Mouse (Mus musculus) forebrain, embryonic 16.5 days (tissue): Measurements from ENCODE around the gene Fiz1. TPM values are rescaled to one million over a fixed set of nuclear protein-coding genes. Genes with fewer than 3 reads are reported as not detected.

Experiments used
- ATAC-seq: fragments of 200-750 bp; cut with Nextera tagmentation; 2 replicates; pipeline ENCODE4 v1.8.0; 2017; ENCODE audit warnings: mild to moderate bottlenecking, moderate library complexity
- H3K27ac ChIP-seq: fragments of 300-500 bp; sonication (generic); 2 replicates; pipeline ENCODE4 v1.5.1; 2014; ENCODE audit warnings: low read length, control low read depth
- H3K27me3 ChIP-seq: fragments of 300-500 bp; sonication (generic); replicated peaks from 2 replicates; pipeline ENCODE4 v1.6.1; 2014; ENCODE audit warnings: low read length; ENCODE audit not compliant: control insufficient read depth, insufficient read depth
- H3K36me3 ChIP-seq: fragments of 300-500 bp; sonication (generic); 2 replicates; pipeline ENCODE4 v1.6.1; 2014; ENCODE audit not compliant: control insufficient read depth, insufficient read depth
- H3K4me1 ChIP-seq: fragments of 300-500 bp; sonication (generic); replicated peaks from 2 replicates; pipeline ENCODE4 v1.6.1; 2014; ENCODE audit warnings: low read length; ENCODE audit not compliant: control insufficient read depth, insufficient read depth
- H3K4me2 ChIP-seq: fragments of 300-500 bp; sonication (generic); 2 replicates; pipeline ENCODE4 v1.6.1; 2014; ENCODE audit warnings: mild to moderate bottlenecking, low read length, control low read depth
- H3K4me3 ChIP-seq: fragments of 300-500 bp; sonication (generic); replicated peaks from 2 replicates; pipeline ENCODE4 v1.5.1; 2014; ENCODE audit warnings: mild to moderate bottlenecking, low read length, control low read depth
- H3K9ac ChIP-seq: fragments of 300-500 bp; sonication (generic); replicated peaks from 2 replicates; pipeline ENCODE4 v1.6.1; 2014; ENCODE audit warnings: low read depth, low read length, control low read depth
- H3K9me3 ChIP-seq: fragments of 300-500 bp; sonication (generic); 2 replicates; pipeline ENCODE4 v1.6.1; 2016; ENCODE audit warnings: low read length; ENCODE audit not compliant: control insufficient read depth
- WGBS: fragments of 180-500 bp; shearing (Covaris S2); extraction: QIAGEN DNeasy Blood & Tissue Kit; methylation state at CpG from one replicate; pipeline ENCODE4 v1.1.7; 2014; 5-methylcytosine and 5-hydroxymethylcytosine counted together
- polyA plus RNA-seq: library from polyadenylated mRNA; unstranded; fragments of >200 nt; fragmentation: Nextera tagmentation; extraction: Ambion mirVana; gene quantifications from 2 replicates; pipeline ENCODE4 v1.2.1, GENCODE M21; 2015

Gene Fiz1
- polyA plus RNA-seq, 1 experiment from 2014 or later = 43.7 TPM

- no peak for ATAC-seq
Observed at GRCm38 (mm10) chr7:5038940-5039339, 24.4 kb upstream of the Fiz1 start.

GRCm38 (mm10) chr7:5038109-5038732, 23.7 kb upstream of the Fiz1 start, which contains the start of gene Zfp784:
TSS of gene Zfp784 (minus strand) at chr7:5038446.
- ATAC-seq = peak; percentile 95
- Histone ChIP-seq H3K9ac (peak within 1 kb of the TSS; percentile 79), H3K27ac (peak within 1 kb of the TSS; percentile 96), H3K36me3 (peaks cover 12% of the 10 kb centered on the region), H3K4me3 (peak within 1 kb of the TSS; percentile 84), H3K4me2 (peak within 1 kb of the TSS; percentile 69), H3K27me3 (no peaks in the 10 kb centered on the region), H3K9me3 (no peaks in the 10 kb centered on the region), H3K4me1 (peaks cover 16% of the 10 kb centered on the region)
- WGBS = 1% methylated on average over 48 of the region's 48 CpGs

More at GRCm38 (mm10) chr7:5038940-5039339, 24.4 kb upstream of the Fiz1 start:
- H3K4me1 ChIP-seq = peaks cover 16% of the 10 kb centered on the region
- no peaks in the 10 kb centered on the region for H3K9me3 ChIP-seq
- H3K27me3 ChIP-seq = no peaks in the 10 kb centered on the region
- H3K9ac ChIP-seq = peak overlapping the region; percentile 79
- H3K36me3 ChIP-seq = peaks cover 8% of the 10 kb centered on the region; the same call in 1 of the 2 replicates
- peak overlapping the region; percentile 69 for H3K4me2 ChIP-seq
- H3K27ac ChIP-seq = peak overlapping the region; percentile 96; the same call in 1 of the 2 replicates
- H3K4me3 ChIP-seq = peak overlapping the region; percentile 84
- WGBS = 39% methylated on average over 5 of the region's 5 CpGs

DNA sequence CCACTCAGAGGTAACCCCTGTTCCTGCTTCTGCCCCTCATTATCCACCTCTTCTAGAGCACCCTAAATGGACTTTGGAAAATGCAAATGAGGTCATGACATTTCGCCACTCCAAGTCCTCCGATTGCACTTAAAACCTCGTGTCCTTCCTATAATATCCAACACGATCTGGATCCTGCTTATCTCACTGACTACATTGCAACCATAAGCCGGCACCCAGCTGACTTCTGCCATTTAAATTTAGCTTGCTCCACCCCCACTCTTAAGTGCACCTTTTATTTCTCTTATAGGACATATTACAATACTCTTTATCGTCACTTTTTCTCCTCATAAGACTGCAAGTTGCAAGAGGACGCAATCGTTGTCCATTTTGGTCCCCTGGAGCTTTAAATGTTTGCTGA, 23.0 kb upstream of the Fiz1 start:
- H3K36me3 ChIP-seq = peaks cover 17% of the 10 kb centered on the region
- H3K4me3 ChIP-seq = peak overlapping the region; percentile 84
- WGBS = 88% methylated on average over 8 of the region's 8 CpGs
- no peaks in the 10 kb centered on the region for H3K27me3 ChIP-seq
- peaks cover 16% of the 10 kb centered on the region for H3K4me1 ChIP-seq
- H3K4me2 ChIP-seq = peak overlapping the region; percentile 69
- no peak for ATAC-seq
- no peak overlapping the region for H3K9ac ChIP-seq
- H3K27ac ChIP-seq = peak overlapping the region; percentile 96
- H3K9me3 ChIP-seq = no peaks in the 10 kb centered on the region

GRCm38 (mm10) chr7:5037026-5037425, 22.5 kb upstream of the Fiz1 start:
- Histone ChIP-seq H3K4me1 (peaks cover 16% of the 10 kb centered on the region), H3K9ac (no peak overlapping the region), H3K9me3 (no peaks in the 10 kb centered on the region), H3K4me2 (no peak overlapping the region), H3K4me3 (no peak overlapping the region), H3K36me3 (peaks cover 21% of the 10 kb centered on the region), H3K27me3 (no peaks in the 10 kb centered on the region), H3K27ac (no peak overlapping the region)
- 93% methylated on average over 7 of the region's 7 CpGs for WGBS
- ATAC-seq = no peak

DNA sequence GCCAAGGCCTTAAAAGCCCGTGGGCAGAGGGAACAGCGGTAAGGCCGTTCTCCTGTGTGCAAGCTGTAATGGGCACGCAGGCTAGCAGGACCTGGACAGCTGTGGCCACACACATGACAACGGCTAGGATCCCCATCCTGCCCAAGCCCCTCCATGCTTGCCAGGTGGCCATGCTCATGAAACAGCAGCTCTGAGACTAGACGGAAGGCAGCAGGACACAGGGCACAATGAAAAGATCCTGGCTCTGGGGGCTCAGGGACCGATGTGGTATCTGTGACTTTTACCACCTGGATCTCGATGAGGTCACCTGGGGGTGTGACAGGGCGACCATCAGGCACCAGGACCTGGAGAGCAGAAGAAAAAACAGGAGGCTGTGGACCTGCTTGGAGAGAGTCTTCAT, 21.6 kb upstream of the Fiz1 start:
- WGBS = 92% methylated on average over 9 of the region's 9 CpGs
- Histone ChIP-seq H3K4me3 (no peak overlapping the region), H3K27me3 (no peaks in the 10 kb centered on the region), H3K36me3 (peaks cover 30% of the 10 kb centered on the region), H3K27ac (no peak overlapping the region), H3K4me2 (no peak overlapping the region), H3K9me3 (peaks cover 4% of the 10 kb centered on the region), H3K4me1 (peaks cover 16% of the 10 kb centered on the region), H3K9ac (no peak overlapping the region)
- no peak for ATAC-seq

DNA sequence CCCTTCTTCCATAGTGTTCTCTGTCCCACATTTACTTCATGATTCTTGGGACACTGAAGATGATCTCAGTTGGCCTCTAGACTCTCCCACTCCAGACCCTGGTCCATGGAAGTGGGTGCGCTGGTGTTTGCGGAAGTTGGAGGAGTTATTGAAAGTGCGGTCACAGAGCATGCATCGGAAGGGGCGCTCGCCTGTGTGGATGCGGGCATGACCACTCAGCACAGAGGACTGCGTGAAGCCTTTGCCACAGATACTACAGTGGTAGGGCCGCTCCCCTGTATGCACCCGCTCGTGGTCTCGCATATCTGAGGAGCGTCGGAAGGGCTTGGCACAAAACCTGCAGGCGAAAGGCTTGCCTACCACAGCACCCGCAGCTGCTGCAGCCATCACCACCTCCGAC, 21.1 kb upstream of the Fiz1 start:
- Histone ChIP-seq H3K4me1 (peaks cover 16% of the 10 kb centered on the region), H3K27me3 (no peaks in the 10 kb centered on the region), H3K27ac (no peak overlapping the region), H3K9me3 (peaks cover 9% of the 10 kb centered on the region), H3K4me2 (no peak overlapping the region), H3K9ac (no peak overlapping the region), H3K36me3 (peaks cover 35% of the 10 kb centered on the region), H3K4me3 (no peak overlapping the region)
- WGBS = 96% methylated on average over 17 of the region's 17 CpGs
- ATAC-seq = no peak

DNA sequence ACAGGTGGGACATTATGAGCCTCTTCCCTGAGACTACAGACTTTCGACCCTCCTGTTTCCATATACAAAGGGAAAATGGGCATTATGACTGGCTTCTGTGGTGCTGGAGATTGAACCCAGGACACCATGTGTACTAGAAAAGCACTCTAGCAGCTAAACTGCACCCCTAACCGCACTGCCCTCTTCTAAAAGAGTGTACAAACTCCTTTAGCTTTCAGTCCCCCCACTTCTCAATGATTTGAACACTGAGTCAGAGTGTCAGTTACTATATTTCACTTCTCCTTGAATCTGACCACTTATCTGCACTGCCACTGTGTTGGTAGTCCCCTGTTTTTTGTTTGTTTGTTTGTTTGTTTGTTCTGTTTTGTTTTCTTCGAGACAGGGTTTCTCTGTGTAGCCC, 19.3 kb upstream of the Fiz1 start, which contains the start of gene 4632433K11Rik:
Gene 4632433K11Rik (plus strand): TSS at position 301 of the 400 bp plus-strand sequence.
- ATAC-seq = no peak
- WGBS = 94% methylated on average over 3 of the region's 3 CpGs
- Histone ChIP-seq H3K4me3 (no peak within 1 kb of the TSS), H3K9ac (no peak within 1 kb of the TSS), H3K4me2 (no peak within 1 kb of the TSS), H3K4me1 (peaks cover 9% of the 10 kb centered on the region), H3K27me3 (no peaks in the 10 kb centered on the region), H3K27ac (no peak within 1 kb of the TSS), H3K9me3 (peaks cover 18% of the 10 kb centered on the region), H3K36me3 (peaks cover 53% of the 10 kb centered on the region)

DNA sequence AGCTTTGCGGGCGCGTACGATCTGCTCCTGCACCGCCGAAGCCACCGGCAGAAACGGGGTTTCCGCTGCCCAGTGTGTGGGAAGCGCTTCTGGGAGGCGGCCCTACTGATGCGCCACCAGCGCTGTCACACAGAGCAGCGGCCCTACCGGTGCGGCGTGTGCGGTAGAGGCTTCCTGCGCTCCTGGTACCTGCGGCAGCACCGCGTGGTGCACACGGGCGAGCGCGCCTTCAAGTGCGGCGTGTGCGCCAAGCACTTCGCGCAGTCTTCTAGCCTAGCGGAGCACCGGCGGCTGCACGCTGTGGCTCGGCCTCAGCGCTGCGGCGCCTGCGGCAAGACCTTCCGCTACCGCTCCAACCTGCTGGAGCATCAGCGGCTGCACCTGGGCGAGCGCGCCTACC, 17.0 kb upstream of the Fiz1 start:
- 79% methylated on average over 46 of the region's 46 CpGs for WGBS
- H3K9me3 ChIP-seq = peaks cover 18% of the 10 kb centered on the region
- no peak overlapping the region for H3K4me2 ChIP-seq
- peaks cover 54% of the 10 kb centered on the region for H3K36me3 ChIP-seq
- no peak overlapping the region for H3K27ac ChIP-seq
- ATAC-seq = 0 out of 2 replicates have a peak, but pooled peaks have one; percentile 19
- H3K4me1 ChIP-seq = no peaks in the 10 kb centered on the region
- H3K27me3 ChIP-seq = no peaks in the 10 kb centered on the region
- no peak overlapping the region for H3K4me3 ChIP-seq
- H3K9ac ChIP-seq = no peak overlapping the region

DNA sequence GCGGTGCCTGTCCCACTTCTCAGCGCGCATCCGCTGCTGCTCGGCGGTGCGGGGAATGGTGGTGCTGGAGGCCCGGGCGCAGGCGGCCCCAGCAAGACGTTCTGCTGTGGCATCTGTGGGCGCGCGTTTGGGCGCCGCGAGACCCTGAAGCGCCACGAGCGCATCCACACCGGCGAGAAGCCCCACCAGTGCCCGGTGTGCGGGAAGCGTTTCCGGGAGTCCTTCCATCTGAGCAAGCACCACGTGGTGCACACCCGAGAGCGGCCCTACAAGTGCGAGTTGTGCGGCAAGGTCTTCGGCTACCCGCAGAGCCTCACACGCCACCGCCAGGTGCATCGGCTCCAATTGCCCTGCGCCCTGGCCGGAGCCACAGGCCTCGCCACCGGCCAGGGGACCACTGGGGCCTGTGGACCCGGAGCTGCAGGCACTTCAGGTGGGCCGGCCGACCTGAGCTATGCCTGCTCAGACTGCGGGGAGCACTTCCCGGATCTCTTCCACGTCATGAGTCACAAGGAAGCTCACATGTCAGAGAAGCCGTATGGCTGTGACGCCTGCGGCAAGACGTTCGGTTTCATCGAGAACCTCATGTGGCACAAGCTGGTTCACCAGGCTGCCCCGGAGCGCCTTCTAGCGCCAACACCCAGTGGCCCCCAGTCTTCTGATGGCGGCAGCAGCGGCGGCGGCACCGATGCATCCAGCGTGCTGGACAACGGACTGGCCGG, 16.2 kb upstream of the Fiz1 start:
- H3K27me3 ChIP-seq = no peaks in the 10 kb centered on the region
- no peak overlapping the region for H3K4me3 ChIP-seq
- H3K27ac ChIP-seq = no peak overlapping the region
- 86% methylated on average over 63 of the region's 63 CpGs for WGBS
- H3K9ac ChIP-seq = no peak overlapping the region
- H3K9me3 ChIP-seq = peaks cover 18% of the 10 kb centered on the region
- peaks cover 53% of the 10 kb centered on the region for H3K36me3 ChIP-seq
- H3K4me1 ChIP-seq = no peaks in the 10 kb centered on the region
- H3K4me2 ChIP-seq = no peak overlapping the region
- no peak for ATAC-seq
